Mouse (Mus musculus) CH12F3 (cell line): ENCODE results near the gene Gm156.
"Not testable (repeated sequence)": the region's sequence is repeated elsewhere in the genome, so short reads cannot be mapped to it uniquely, and the experiment has no call there.

Source experiments
- in situ Hi-C: fragments of 300-500 bp; cut with MboI; formaldehyde crosslinking; loops from 2 replicates; pipeline ENCODE4 v1.14.3; 2020; ENCODE audit warnings: low sequenced_read_pairs

Gm156 gene

DNA sequence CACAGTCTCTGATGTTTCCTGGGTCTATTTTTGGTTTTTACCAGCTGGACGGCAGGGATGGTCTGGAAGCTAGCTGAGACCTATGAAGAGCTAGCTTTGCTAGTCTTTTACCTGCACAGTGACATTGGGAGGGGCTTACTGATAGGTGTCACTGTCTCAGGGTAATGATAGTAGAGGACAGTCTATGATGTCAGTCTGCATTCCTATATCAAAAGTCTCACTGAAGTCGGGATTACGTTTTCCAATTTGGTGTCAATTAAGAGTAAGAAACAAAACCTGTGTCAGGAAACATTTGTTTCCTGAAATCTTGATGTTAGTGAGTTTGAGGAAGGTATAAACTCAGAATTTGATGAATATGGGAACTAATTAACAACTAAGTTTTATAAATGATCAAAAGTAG, at the start of gene Gm156:
Gm156 (minus strand) TSS at position 101 of the 400 bp plus-strand sequence.
- in situ Hi-C loops, result not testable (repeated sequence)

GRCm38 (mm10) chr6:129825559-129825958, 41.5 kb upstream of the Gm156 start:
- in situ Hi-C loops, result no loop called here

- in situ Hi-C loops, result no loop called here
These were observed 39.9 kb upstream of the Gm156 start for GRCm38 (mm10) chr6:129824004-129824403.

DNA sequence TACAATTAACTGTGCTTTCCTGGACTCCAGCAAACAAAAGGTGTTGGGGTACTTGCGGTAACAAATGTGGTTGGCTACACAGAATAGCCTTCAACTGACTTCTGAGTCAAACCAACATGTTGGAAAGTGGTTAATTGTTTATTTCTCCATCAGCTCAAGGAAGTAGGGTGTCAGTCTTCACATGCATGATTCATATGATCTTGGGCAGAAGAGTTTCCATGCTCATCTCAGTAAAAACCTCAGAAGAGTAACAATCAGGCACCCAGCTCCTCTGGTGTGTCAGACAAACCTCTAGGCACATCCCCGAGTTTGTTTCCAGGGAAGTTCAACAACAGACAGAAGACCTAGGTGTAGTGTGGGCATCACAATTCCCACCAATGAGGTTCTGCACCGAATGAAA, 33.7 kb upstream of the Gm156 start:
- in situ Hi-C loops, result no loop called here

DNA sequence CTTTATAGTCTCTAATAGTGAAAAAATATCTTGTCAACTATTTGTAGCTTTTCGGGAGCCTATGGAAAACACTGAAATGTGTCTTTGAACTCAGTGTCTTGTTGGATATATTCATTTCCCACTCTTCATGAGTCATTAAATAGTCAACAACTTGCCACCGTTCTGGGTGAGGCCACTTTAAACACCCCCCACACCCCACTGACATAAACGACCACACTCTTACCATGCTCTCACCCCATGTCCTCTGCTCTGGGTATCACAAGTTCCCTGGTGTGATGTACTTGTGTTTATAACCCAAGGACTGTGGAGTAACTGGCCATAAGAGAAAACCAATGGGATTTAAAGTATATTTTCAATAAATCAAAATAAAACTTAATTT, 36.4 kb downstream of the Gm156 start:
- in situ Hi-C loops, result no loop called here

- in situ Hi-C loops, result no loop called here
These were observed 36.9 kb downstream of the Gm156 start for GRCm38 (mm10) chr6:129747016-129747653.

DNA sequence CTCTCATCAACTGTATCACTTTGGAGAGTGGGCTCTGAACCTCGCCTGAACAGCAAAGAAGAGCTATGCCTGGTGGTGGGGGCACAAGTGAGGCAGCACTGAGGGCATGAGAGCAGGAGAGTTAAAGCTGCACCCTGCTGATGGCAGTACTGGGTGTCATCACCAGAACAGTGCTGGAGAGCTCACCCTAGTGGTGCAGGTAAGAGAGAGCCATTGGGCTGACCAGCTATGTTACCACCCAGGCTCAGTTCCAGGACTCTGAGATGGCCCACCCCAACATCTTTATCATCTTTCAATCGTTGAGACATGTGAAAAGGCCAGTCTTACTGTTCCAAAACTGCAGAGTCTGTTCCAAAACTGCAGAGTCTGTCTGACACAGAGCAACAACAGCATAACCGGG, 37.9 kb downstream of the Gm156 start:
- in situ Hi-C loops, result no loop called here

- in situ Hi-C loops, result no loop called here
These were observed 43.9 kb downstream of the Gm156 start, which contains the start of gene Klri2 for GRCm38 (mm10) chr6:129740069-129740721. Gene Klri2, minus strand, starts transcription at chr6:129740484.

DNA sequence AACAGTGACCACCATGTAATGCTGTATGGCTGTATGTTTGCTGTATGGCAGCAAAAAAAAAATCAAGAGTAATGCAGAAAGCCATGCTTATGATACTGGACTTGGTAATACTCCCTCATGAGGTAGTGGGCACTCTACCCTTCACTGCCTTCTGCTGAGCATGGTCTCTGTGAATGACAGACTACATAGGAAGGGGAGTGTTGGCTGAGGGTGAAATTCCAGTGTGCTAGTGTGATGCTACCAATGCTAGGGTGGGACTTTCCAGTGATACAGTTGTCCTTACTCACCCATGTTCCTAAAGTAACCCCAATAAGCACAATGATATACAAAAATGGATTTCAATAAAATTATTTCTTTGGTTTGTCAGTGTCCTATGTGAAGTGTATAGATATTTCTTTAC, 47.7 kb downstream of the Gm156 start:
- in situ Hi-C loops, result no loop called here

DNA sequence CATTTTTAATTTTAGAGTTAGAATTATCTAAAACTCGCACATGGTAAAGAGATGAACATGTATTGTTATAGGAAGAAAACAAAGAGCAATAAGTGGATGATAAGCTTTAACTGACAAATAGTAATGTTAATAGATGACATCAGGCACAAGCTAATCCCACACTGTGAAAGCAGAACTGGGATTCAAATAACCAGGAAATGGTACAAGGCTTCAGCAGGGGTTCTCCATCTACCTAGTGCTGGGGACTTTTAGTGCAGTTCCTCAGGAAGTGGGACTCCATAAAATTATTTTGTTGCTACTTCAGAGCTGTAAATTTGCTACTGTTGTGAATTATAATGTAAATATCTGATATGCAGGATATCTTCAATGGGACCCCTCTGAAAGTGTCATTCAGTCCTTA, 56.8 kb downstream of the Gm156 start:
- in situ Hi-C loops, result no loop called here

GRCm38 (mm10) chr6:129721390-129721789, 62.7 kb downstream of the Gm156 start:
- in situ Hi-C loops, result no loop called here

- in situ Hi-C loops, result no loop called here
These were observed 63.6 kb downstream of the Gm156 start for GRCm38 (mm10) chr6:129720487-129720886.

DNA sequence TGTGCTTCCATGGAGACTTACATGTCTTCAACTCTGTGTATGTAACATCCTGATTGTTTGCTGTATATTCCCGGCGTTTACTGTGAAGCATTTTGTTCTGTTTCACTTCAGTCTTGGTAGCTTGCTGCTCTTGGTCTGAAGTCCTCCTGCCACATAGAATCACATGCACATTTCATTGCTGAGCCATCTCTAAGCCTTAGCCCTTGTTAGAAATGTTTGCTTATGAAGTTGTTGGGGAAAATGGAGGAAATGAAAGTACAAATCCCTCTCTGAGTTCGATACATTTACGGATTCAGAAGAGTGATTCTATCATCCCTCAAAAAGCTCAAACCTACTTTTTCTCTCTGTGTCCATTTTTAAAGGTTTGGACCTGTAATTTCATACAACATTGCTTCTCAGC, 67.0 kb downstream of the Gm156 start, which contains the start of gene Klri1:
Klri1 (minus strand) TSS at position 101 of the 400 bp plus-strand sequence.
- in situ Hi-C loops, result no loop called here
